Mouse (Mus musculus) myocyte (in vitro differentiated cells): Measurements from ENCODE around the gene Anapc7. TPM values are rescaled to one million over a fixed set of nuclear protein-coding genes. Genes with fewer than 3 reads are reported as not detected.

Source experiments
- polyA plus RNA-seq: library from polyadenylated mRNA; unstranded; fragments of >200 nt; fragmentation: generic; extraction: Trizol; gene quantifications from one replicate; pipeline ENCODE4 v1.2.1, GENCODE M21; 2012; ENCODE audit warnings: missing spikeins

The Anapc7 gene
- polyA plus RNA-seq, 1 experiment, result 62.7 TPM

Other genes with a start within 250 kb of the Anapc7 start
- gene Hvcn1, start 214.9 kb upstream of the Anapc7 start, polyA plus RNA-seq, result 0.08 TPM
- 4.7 TPM for gene Tctn1, start 157.2 kb upstream of the Anapc7 start, polyA plus RNA-seq
- gene Pptc7, start 137.3 kb upstream of the Anapc7 start, polyA plus RNA-seq, result 6.2 TPM
- 1.9 TPM for gene Rad9b, start 67.5 kb upstream of the Anapc7 start, polyA plus RNA-seq
- 139 TPM for gene Vps29, start 67.3 kb upstream of the Anapc7 start, polyA plus RNA-seq
- gene Gpn3, start 49.8 kb upstream of the Anapc7 start, polyA plus RNA-seq, result 18.9 TPM
- 27.7 TPM for gene Fam216a, start 49.3 kb upstream of the Anapc7 start, polyA plus RNA-seq
- gene Arpc3, start 29.8 kb upstream of the Anapc7 start, polyA plus RNA-seq, result 217 TPM
- 295 TPM for gene Atp2a2, start 80.5 kb downstream of the Anapc7 start, polyA plus RNA-seq
- gene Ift81, start 192.8 kb downstream of the Anapc7 start, polyA plus RNA-seq, result 5.6 TPM
- 2.2 TPM for gene P2rx7, start 222.2 kb downstream of the Anapc7 start, polyA plus RNA-seq